Mouse (Mus musculus) kidney, postnatal 10 days (tissue): Measurements from ENCODE around the gene Zcchc24.

ENCODE experiments used
- DNase-seq: peaks from one replicate; pipeline ENCODE4 v3.0.0; 2021; ENCODE audit warnings: mixed read lengths

The Zcchc24 gene

GRCm38 (mm10) chr14:25713443-25713842 is 55.4 kb downstream of the Zcchc24 start:
- peak; percentile 49 for DNase-seq

DNA sequence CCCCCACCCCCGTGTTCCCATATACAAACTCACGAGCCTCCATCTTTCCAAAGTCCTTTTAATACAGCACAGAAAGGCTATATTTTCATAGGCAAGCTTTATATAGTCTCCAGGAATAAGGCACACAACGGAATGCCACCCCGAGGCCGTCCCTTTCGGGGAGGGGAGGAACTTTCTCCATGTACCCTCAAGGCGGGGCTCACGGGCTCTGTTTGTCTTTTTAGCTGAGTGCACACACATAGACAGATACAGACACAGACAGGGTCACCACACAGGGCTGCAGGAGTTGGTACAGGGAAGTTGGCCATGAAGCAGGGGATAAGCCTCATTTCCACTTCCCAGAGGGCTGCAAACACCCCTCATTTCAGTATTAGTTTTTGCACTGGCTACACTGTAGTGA is 57.2 kb downstream of the Zcchc24 start:
- no peak for DNase-seq

GRCm38 (mm10) chr14:25711177-25711576 is 57.7 kb downstream of the Zcchc24 start:
- DNase-seq: peak; percentile 43

DNA sequence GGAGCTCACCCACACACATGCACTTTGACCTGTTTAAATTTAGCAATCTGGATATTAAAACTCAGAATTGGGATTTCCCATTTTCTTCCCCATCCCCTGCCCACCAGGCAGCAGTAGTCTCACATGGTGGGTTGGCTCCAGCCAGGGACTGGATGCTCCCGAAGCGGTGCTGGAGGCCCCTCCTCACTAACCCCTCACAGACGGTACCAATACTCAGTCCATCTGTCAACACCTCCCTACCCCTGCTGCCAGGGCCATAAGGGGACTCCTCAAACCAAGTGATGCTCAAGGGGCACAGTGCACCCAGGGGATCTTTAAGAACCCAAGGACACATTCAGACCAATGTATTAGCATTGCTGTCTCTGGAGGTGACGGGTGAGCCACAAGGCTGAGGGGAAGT is 58.2 kb downstream of the Zcchc24 start:
- DNase-seq: no peak

DNA sequence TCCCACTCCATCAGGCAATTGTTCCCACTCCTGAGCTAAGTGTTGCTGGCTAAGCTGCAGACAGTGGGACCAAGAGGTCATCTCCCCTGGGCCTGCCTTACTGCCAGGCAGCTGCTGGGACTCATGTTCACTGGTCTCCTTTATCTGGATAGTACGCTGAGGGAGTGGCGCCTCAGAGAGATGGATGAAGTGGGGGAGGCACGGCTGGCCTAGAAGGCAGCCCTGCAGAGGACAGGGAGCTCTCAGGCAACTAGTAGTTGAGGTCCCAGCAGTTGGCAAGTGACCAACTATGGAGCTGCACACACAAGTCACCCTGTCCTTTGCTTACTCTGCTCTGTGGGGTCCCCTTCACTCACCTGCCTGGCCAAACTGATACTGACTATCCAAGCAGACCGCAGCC is 58.8 kb downstream of the Zcchc24 start:
- DNase-seq: peak; percentile 59

DNA sequence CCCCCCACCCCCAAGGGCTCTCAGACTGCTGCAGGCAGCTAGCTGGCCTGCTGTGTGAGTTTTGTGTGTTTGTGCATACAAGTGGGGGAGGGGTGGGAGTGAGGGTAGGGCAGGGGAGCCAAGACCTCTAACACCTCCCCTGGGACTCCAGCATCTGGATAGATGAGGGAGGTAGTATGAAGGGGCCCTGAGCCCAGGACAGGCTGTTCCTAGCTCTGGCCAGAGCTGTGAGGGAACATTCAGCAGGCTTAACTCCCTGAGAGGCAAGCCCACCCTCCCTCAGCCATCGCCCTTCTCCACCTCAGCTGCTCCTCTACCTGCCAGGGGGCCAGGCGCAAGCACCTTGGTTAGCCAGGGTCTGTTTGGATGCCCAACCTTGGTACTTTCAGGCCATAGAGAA is 59.9 kb downstream of the Zcchc24 start:
- peak; percentile 53 for DNase-seq

DNA sequence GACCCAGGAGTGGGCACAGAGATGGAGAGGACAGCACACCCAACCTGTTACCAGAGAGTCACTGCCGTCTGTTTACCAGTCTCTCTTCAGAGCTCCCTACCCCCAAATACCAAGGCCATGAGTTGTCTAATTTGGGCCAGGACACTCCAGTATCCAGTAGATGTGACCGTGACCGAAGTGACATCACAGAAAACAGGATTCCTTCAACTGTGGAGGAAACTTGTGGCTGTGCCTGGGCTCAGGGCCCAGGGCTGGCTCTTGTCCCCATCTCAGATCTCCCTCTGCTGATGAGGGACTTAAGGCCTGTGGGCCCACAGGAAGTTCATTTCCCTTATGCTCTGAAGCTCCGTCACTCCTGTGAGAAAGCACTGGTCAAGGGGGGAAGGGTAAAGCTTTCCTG is 60.4 kb downstream of the Zcchc24 start:
- DNase-seq: peak; percentile 80

DNA sequence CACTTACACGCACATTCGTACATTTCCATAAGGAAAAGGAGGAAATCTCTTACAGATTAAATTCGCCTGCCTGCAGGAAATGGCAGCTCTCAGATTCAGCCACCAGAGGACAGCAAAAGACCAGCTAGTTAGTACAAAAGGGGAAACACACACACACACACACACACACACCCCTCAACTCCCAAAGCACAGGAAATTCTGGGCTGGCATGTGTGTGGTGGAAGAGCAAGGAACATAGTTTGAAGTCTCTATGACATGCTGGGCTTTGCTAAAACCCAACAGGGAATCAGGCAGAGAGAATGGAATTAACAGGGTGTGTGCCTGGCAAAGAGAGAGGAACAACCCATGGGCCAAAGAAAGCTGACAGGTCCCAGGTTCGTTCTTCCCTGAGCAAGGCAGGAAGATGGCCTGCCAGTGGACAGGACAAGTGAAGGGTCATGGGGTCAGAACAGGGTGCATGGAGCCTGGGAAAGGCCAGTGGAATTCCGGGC is 61.1 kb downstream of the Zcchc24 start:
- peak; percentile 86 for DNase-seq

- DNase-seq: no peak
These were observed 66.9 kb downstream of the Zcchc24 start for GRCm38 (mm10) chr14:25701986-25702385.

GRCm38 (mm10) chr14:25696356-25696755 is 72.5 kb downstream of the Zcchc24 start:
- no peak for DNase-seq

- no peak for DNase-seq
These were observed 73.8 kb downstream of the Zcchc24 start for GRCm38 (mm10) chr14:25695059-25695458.

DNA sequence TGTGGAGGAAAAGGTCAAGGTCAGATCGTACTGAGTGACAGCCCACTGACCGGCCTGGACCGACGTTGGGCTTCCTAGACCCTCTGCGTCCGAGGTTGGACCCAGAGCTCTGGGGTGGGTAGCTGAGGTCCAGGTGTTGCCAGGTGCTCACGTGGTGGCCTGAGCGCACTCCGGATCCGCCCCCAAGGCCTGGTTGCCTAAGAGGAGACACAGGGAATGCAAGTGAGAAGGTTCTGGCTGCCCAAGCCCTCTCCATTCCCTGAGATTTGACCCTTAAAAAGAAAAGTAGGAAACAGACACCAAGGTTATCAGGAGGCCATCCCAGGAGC is 74.3 kb downstream of the Zcchc24 start:
- DNase-seq: peak; percentile 63

GRCm38 (mm10) chr14:25693888-25694568 is 74.8 kb downstream of the Zcchc24 start, which contains the start of gene Ppif:
Gene Ppif (plus strand): TSS chr14:25694154.
- DNase-seq: peak; percentile 98

GRCm38 (mm10) chr14:25693271-25693887 is 75.5 kb downstream of the Zcchc24 start:
- DNase-seq: no peak

- DNase-seq: no peak
These were observed 81.6 kb downstream of the Zcchc24 start for GRCm38 (mm10) chr14:25686983-25687901.

DNA sequence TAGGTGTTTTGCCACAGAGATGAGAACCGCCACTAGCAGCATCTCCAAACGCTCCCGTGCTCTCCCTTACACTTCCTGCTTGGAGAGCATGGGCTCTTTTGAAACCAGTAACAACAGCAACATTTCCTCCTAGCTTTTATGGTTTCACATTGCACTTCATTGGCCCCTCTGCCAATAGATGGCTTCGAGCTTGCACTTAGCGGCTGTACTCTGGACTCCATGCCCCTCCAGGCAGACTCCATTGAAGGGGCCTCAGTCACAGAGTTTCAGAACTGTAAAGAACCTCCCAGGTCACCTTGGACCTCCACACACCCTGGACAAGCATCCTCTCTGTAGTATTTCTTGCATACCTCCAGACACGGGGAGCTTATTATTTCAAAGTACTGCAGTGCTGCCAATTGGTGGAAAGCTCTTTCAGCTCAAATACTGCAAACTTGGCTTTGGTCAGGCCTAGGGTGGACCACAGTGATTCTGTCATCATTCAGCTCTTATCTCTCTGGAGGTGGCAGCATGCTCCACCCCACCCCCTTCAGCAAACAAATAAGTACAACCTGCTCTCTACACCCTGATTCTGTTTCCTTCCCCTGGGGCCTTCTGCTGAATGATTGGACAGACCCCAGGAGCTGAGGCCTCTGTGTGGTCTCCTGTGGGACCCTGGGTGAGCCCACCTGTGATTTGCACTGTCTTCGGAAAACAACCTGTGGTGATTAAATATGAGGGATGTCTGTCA is 82.5 kb downstream of the Zcchc24 start:
- no peak for DNase-seq

DNA sequence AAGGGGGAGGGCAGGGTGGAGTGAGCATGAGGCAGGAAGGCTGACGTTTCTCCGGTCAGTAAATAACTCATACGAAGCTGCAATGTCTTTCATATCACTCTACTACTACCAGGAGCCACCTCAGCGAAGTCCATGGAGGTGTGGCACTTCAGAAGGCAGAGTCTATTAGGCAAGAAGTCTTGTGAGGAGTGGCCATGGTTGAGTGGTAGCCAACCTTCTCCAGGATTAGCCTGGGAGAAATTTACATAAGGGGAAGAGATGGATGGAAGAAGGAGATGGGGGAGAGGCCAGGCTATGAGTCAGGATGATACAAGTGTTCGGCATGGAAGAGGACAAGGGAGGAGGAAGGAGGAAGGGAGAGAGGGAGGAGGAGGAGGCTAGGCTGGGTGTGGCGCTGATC is 86.8 kb downstream of the Zcchc24 start:
- no peak for DNase-seq

- DNase-seq: no peak
These were observed 89.2 kb downstream of the Zcchc24 start for GRCm38 (mm10) chr14:25679625-25680024.

DNA sequence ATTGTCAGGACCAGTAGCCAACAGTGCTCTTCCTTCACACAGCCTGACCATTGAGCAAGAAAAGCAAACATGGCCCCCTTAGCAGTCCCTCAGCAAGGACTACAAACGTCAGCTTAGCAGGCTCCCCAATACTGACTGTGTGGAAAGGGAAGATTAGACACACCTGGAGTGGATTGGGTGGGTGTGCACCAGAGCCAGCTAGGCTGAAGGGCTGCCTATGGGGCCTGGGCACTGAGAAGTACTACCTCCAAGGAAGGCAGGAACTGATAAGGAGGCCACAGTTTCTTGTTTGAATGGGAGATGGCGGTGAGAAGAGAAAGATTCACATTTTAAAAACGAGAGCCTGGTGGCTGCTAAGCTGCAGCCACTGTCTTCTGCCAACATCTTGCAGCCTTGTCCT is 101.3 kb downstream of the Zcchc24 start:
- no peak for DNase-seq

DNA sequence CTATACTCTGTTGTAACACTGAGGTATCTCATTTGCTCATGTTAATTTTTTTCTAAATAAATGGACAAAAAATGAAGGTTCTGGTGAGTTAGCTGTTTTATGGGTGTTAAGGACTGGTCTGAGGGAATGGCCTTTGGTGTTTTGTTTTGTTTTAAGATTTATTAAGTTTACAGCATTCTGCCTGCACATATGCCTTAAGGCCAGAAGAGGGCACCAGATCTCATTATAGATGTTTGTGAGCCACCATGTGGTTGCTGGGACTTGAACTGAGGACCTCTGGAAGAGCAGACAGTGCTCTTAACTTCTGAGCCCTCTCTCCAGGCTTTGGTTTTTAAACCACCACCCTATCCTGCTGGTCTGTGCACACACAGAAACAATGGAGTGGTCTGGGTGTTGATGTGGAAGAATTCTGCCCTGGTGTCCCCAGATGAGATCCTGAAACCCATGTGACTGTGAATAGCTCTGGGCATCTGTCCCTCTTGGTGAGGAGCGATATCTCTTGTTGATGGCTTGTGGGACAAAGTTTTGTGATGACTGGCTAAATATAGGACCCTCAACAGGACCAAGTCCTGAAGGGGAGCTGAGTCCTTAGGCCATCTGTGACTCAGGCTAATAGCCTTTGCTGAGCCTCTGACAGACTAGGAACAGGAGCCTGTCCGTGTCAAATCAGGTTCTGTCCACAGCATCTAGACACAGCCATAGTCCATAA is 102.0 kb downstream of the Zcchc24 start:
- DNase-seq: no peak

DNA sequence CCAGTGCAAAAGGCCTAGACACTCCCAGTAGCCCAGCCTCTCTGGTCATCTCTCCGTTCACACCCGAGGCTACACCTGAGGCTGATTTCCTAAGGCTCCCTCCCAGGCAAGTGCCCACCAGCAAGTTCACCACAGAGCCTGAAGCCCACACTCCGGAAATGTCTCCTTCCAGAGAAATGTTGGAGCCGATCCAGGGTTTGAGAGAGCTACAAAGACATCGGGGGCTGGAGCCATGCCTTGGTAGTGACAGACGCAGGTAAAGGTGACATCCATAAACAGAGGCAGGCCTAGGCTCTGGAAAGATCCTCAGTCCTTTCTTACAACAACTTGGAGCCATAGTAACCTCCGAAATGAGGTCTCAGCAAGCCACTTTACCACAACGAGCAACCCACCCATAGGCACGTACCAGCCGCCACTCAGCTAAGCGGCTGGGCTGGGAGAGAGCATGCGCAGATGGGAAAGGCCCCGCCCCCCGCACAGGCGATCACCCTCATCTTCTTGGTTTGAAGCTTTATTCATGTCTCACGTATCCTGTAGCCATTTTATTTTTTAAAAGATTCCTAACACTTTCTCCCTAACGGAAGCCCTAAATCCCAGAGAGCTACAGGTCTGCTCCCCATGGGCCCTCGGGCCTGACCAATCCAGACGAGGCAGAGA is 103.4 kb downstream of the Zcchc24 start:
- DNase-seq: no peak

DNA sequence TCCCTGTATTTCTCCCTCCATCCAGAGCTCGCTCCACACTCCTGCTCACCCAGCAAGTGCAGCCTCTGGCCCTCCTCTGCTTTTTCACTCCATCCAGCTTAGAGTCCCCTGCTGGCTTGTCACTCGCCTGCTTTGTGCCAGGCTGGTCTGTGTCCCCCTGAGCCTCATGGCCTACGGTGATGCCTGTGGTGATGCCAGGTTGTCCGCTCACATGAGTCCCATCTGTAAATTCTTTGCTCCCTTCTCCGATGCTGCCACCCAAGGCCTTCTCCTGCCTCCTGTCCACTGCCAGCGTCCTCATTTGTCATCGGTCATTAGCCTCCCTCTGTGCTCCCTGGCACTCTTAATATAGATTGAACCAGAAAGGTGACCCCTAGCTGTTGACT is 104.5 kb downstream of the Zcchc24 start:
- no peak for DNase-seq
